In genomic region chr16:93604481-93604969, GRCm38 (mm10) we compare ENCODE assay signal across 8 mouse cellular contexts. TPM values are rescaled to one million over a fixed set of nuclear protein-coding genes. Genes with fewer than 3 reads are reported as not detected.
A peak's percentile ranks its signal among the peaks of the same experiment; 100 is the strongest.
DNase-seq lines count a peak whose midpoint lies in the region; ATAC-seq and TF ChIP-seq lines count a peak whose summit lies in the region.

No protein-coding gene starts in this region.

- peak overlapping the region; percentile 95 for H3K27ac ChIP-seq in heart, embryonic 10.5 days
- H3K27ac ChIP-seq in ES-E14 (ENCODE audit: insufficient read depth, low read depth, low read length, poor library complexity, severe bottlenecking): no peak overlapping the region; the same call in 1 of the 2 replicates
- peak overlapping the region; percentile 91 for H3K27ac ChIP-seq in embryonic facial prominence, embryonic 12.5 days
- peak overlapping the region; percentile 94 for H3K27ac ChIP-seq in kidney, embryonic 14.5 days (ENCODE audit: low read depth, low read length)
- H3K27ac ChIP-seq in midbrain, embryonic 13.5 days: peak overlapping the region; percentile 93

- peak overlapping the region; percentile 96; the same call in 1 of the 2 replicates for H3K9ac ChIP-seq in ES-E14 (ENCODE audit: insufficient read depth, low read depth, low read length, poor library complexity, severe bottlenecking)
- H3K9ac ChIP-seq in embryonic facial prominence, embryonic 12.5 days: peak overlapping the region; percentile 61
- H3K9ac ChIP-seq in kidney, embryonic 14.5 days (ENCODE audit: low read depth, low read length): peak overlapping the region; percentile 79
- peak overlapping the region; percentile 64 for H3K9ac ChIP-seq in midbrain, embryonic 13.5 days (replicated peaks)

- H3K27me3 ChIP-seq in heart, embryonic 10.5 days (ENCODE audit: insufficient read depth, poor library complexity, severe bottlenecking): no peaks in the 10 kb centered on the region
- H3K27me3 ChIP-seq in embryonic facial prominence, embryonic 12.5 days: no peaks in the 10 kb centered on the region
- no peaks in the 10 kb centered on the region for H3K27me3 ChIP-seq in kidney, embryonic 14.5 days (ENCODE audit: control insufficient read depth, insufficient read depth, low read length)
- 0 out of 2 replicates have a peak, but pooled peaks cover 5% of the 10 kb centered on the region for H3K27me3 ChIP-seq in midbrain, embryonic 13.5 days

- H3K4me1 ChIP-seq in heart, embryonic 10.5 days: peaks cover 12% of the 10 kb centered on the region
- peaks cover 0 to 3% of the 10 kb centered on the region in 2 experiments; a peak in 1 of 4 replicates for H3K4me1 ChIP-seq in ES-E14 (ENCODE audit: control insufficient read depth in 2 of 2, insufficient read depth in 2 of 2, low read length in 2 of 2, poor library complexity in 1 of 2)
- peaks cover 9% of the 10 kb centered on the region for H3K4me1 ChIP-seq in embryonic facial prominence, embryonic 12.5 days
- peaks cover 5% of the 10 kb centered on the region; the same call in 1 of the 2 replicates for H3K4me1 ChIP-seq in kidney, embryonic 14.5 days (ENCODE audit: control insufficient read depth, insufficient read depth, low read length)
- H3K4me1 ChIP-seq in midbrain, embryonic 13.5 days (replicated peaks): peaks cover 33% of the 10 kb centered on the region

- in situ Hi-C loops in ES-E14 (cut with MboI; ENCODE audit: low sequenced_read_pairs in 2 of 2, unreplicated experiment in 2 of 2): no loop called here

- ATAC-seq in embryonic facial prominence, embryonic 12.5 days (ENCODE audit: insufficient number of reproducible peaks, insufficient read depth, low FRiP score, low TSS enrichment): no peak
- no peak for ATAC-seq in kidney, embryonic 14.5 days (ENCODE audit: low FRiP score, low TSS enrichment)
- ATAC-seq in midbrain, embryonic 13.5 days: no peak

- 5% methylated on average over 16 of the region's 16 CpGs for WGBS in heart, embryonic 10.5 days
- WGBS in embryonic facial prominence, embryonic 12.5 days: 3% methylated on average over 16 of the region's 16 CpGs
- WGBS in kidney, embryonic 14.5 days: 4% methylated on average over 16 of the region's 16 CpGs
- 1% methylated on average over 16 of the region's 16 CpGs for WGBS in midbrain, embryonic 13.5 days

- no peak for DNase-seq in heart, embryonic 10.5 days (ENCODE audit: low spot score)
- DNase-seq in heart, adult 9 months (ENCODE audit: low spot score in 2 of 2): no peak
- no peak for DNase-seq in ES-E14 (ENCODE audit: low read depth, low spot score)
- DNase-seq in urinary bladder, postnatal 14 days (ENCODE audit: low spot score): no peak
- DNase-seq in adrenal gland, postnatal 14 days: no peak

- H3K4me3 ChIP-seq in heart, embryonic 10.5 days: peak overlapping the region; percentile 70
- H3K4me3 ChIP-seq in ES-E14 (ENCODE audit: insufficient read depth in 1 of 2, low read depth in 1 of 2, low read length in 2 of 2, poor library complexity in 1 of 2, severe bottlenecking in 1 of 2): peak overlapping the region; percentile 68 to 92
- H3K4me3 ChIP-seq in embryonic facial prominence, embryonic 12.5 days: peak overlapping the region; percentile 60
- H3K4me3 ChIP-seq in kidney, embryonic 14.5 days (ENCODE audit: low read length): peak overlapping the region; percentile 65
- peak overlapping the region; percentile 49 for H3K4me3 ChIP-seq in midbrain, embryonic 13.5 days (replicated peaks)

- H3K36me3 ChIP-seq in heart, embryonic 10.5 days: peaks cover 2% of the 10 kb centered on the region; the same call in 1 of the 2 replicates
- peaks cover 3% of the 10 kb centered on the region; the same call in 1 of the 2 replicates for H3K36me3 ChIP-seq in ES-E14 (ENCODE audit: control insufficient read depth, insufficient read depth, low read length, poor library complexity, severe bottlenecking)
- no peaks in the 10 kb centered on the region for H3K36me3 ChIP-seq in embryonic facial prominence, embryonic 12.5 days
- H3K36me3 ChIP-seq in kidney, embryonic 14.5 days (ENCODE audit: control insufficient read depth, insufficient read depth, low read length): no peaks in the 10 kb centered on the region
- peaks cover 6% of the 10 kb centered on the region; the same call in 1 of the 2 replicates for H3K36me3 ChIP-seq in midbrain, embryonic 13.5 days

- peak overlapping the region; percentile 81 for H3K4me2 ChIP-seq in embryonic facial prominence, embryonic 12.5 days (replicated peaks)
- H3K4me2 ChIP-seq in kidney, embryonic 14.5 days (replicated peaks; ENCODE audit: low read depth, low read length): peak overlapping the region; percentile 91
- peak overlapping the region; percentile 73 for H3K4me2 ChIP-seq in midbrain, embryonic 13.5 days (replicated peaks)

- no peaks in the 10 kb centered on the region for H3K9me3 ChIP-seq in heart, embryonic 10.5 days
- no peaks in the 10 kb centered on the region for H3K9me3 ChIP-seq in ES-E14 (ENCODE audit: control insufficient read depth, insufficient read depth, low read depth, low read length)
- H3K9me3 ChIP-seq in embryonic facial prominence, embryonic 12.5 days: no peaks in the 10 kb centered on the region
- no peaks in the 10 kb centered on the region for H3K9me3 ChIP-seq in kidney, embryonic 14.5 days (ENCODE audit: control insufficient read depth, low read length)
- H3K9me3 ChIP-seq in midbrain, embryonic 13.5 days: no peaks in the 10 kb centered on the region

TF ChIP-seq in ES-E14, 5 proteins besides CTCF, POLR2A, EP300 and RAD21:
- TF ChIP-seq HCFC1 (IDR thresholded peaks at IDR 0.05; ENCODE audit: borderline replicate concordance, insufficient read depth, low read length) (peak; percentile 56; the same call in 1 of the 2 replicates), ZC3H11A (IDR thresholded peaks at IDR 0.05; ENCODE audit: borderline replicate concordance, low read depth, low read length) (no peak)

RNA-seq across cellular contexts. Expression of gene Setd4, which starts 0.7 kb away (rescaled TPM):
- polyA plus RNA-seq in heart, embryonic 10.5 days (2016; fragmentation: Nextera tagmentation; extraction: Ambion mirVana): 8.1 and 12.1 TPM in 2 replicates
- total RNA-seq in ES-E14 (2012; rRNA removed): 27.5 and 44.1 TPM in 2 replicates
- 20.8 and 23.1 TPM in 2 replicates for polyA plus RNA-seq in embryonic facial prominence, embryonic 12.5 days (2016; fragmentation: Nextera tagmentation; extraction: Ambion mirVana)
- 12.4 and 13.9 TPM in 2 replicates for polyA plus RNA-seq in kidney, embryonic 14.5 days (2014; fragmentation: Nextera tagmentation; extraction: Ambion mirVana)
- 15.2 and 16.4 TPM in 2 replicates for polyA plus RNA-seq in midbrain, embryonic 13.5 days (2015; fragmentation: Nextera tagmentation; extraction: Ambion mirVana)
- total RNA-seq in adrenal gland, postnatal 14 days (2021): 5.4 and 11.7 TPM in 2 replicates

RNA-seq across cellular contexts. Expression of gene Cbr1, which starts 1.1 kb away (rescaled TPM):
- 51.5 and 71.7 TPM in 2 replicates for polyA plus RNA-seq in heart, embryonic 10.5 days (2016; fragmentation: Nextera tagmentation; extraction: Ambion mirVana)
- total RNA-seq in ES-E14 (2012; rRNA removed): 32.9 and 35.3 TPM in 2 replicates
- 132 and 133 TPM in 2 replicates for polyA plus RNA-seq in embryonic facial prominence, embryonic 12.5 days (2016; fragmentation: Nextera tagmentation; extraction: Ambion mirVana)
- 96.0 and 104 TPM in 2 replicates for polyA plus RNA-seq in kidney, embryonic 14.5 days (2014; fragmentation: Nextera tagmentation; extraction: Ambion mirVana)
- 156 and 157 TPM in 2 replicates for polyA plus RNA-seq in midbrain, embryonic 13.5 days (2015; fragmentation: Nextera tagmentation; extraction: Ambion mirVana)
- 128 and 147 TPM in 2 replicates for total RNA-seq in adrenal gland, postnatal 14 days (2021)

RNA-seq across cellular contexts. Expression of gene Gm5678, which starts 23.4 kb away (rescaled TPM):
- polyA plus RNA-seq in heart, embryonic 10.5 days (2016; fragmentation: Nextera tagmentation; extraction: Ambion mirVana): not detected in 2 replicates
- total RNA-seq in ES-E14 (2012; rRNA removed): not detected in 2 replicates
- polyA plus RNA-seq in embryonic facial prominence, embryonic 12.5 days (2016; fragmentation: Nextera tagmentation; extraction: Ambion mirVana): not detected in 2 replicates
- not detected in 2 replicates for polyA plus RNA-seq in kidney, embryonic 14.5 days (2014; fragmentation: Nextera tagmentation; extraction: Ambion mirVana)
- polyA plus RNA-seq in midbrain, embryonic 13.5 days (2015; fragmentation: Nextera tagmentation; extraction: Ambion mirVana): not detected in 2 replicates
- 7.4 and 8.0 TPM in 2 replicates for total RNA-seq in adrenal gland, postnatal 14 days (2021)
